Mouse (Mus musculus): ENCODE measurements at regions not wholly inside any gene's neighbourhood (a gene's known extent, or its start where the extent isn't known, plus 50 kb on each side); places are given as distances from the start of the nearest gene placed in this dataset.

DNA sequence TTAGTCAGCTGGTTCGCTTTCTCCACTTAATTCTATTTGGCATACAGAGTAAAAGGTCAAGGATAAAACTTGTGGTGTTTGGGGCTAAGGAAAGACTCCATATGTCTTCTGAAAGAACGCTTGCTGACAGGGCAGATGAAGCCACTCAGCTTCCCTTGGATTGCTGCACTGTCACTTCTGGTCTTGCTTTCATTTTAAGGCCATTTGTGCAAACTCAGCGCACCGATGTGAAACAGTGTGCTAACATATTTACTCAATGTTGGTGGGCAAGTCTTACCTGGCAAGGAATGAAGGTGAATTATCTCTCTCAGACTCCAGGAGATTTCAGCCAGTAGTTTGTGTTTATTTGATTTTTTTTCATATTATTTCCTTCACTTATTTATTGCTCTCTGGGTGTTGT, 907.2 kb downstream of the Gsdmc2 start:
- Histone ChIP-seq H3K4me3 (ENCODE audit: extremely low read depth, insufficient read depth, insufficient read length) (no peak overlapping the region), H3K4me1 (ENCODE audit: control insufficient read depth, insufficient read depth, insufficient read length) (no peaks in the 10 kb centered on the region)

DNA sequence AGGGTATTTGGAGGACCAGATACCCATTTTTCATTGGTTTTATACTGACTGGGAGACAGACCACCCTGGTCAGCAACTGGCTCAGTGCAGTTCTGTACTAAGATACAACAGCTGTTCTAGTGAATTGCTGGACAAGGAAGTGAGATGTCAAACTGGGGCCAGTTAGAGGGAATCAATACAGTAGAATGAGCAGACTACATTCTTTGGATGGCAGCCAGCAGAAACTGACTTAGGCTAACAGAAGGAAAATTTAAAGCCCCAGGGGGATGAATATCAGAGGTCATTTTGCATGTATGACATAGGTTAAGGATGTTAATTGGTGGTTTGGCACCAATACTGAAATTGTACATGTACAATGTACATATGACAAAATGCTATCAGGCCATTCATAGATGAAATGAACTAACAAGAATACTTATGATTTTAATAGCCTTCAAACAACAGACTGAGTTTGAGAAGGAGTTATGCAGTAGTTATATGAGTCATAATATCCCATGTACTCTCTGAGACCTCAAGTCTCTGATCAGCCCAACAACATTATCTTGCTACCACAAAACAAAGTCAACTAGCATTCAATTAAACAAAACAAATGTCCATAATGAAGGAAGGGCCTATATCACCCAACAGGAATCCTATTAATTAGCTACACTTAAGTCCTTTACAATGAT, 910.3 kb downstream of the Gsdmc2 start:
- no peak for DNase-seq (ENCODE audit: low read depth in 1 of 2, low spot score in 2 of 2)
- no peaks in the 10 kb centered on the region for H3K4me1 ChIP-seq (ENCODE audit: control insufficient read depth, insufficient read depth, insufficient read length)
- H3K36me3 ChIP-seq (ENCODE audit: control insufficient read depth, insufficient read depth, low read length) = no peaks in the 10 kb centered on the region
- H3K4me3 ChIP-seq (ENCODE audit: extremely low read depth, insufficient read depth, insufficient read length) = no peak overlapping the region
- no peak overlapping the region for H3K27ac ChIP-seq (ENCODE audit: insufficient read depth, low read length)
- no peak for TF ChIP-seq CTCF (IDR thresholded peaks at IDR 0.05; ENCODE audit: extremely low read depth, insufficient read depth, insufficient read length, insufficient replicate concordance)
- no peak for TF ChIP-seq POLR2A (IDR thresholded peaks at IDR 0.05; ENCODE audit: low read depth, low read length)
- no peaks in the 10 kb centered on the region for H3K27me3 ChIP-seq (ENCODE audit: control insufficient read depth, insufficient read depth, low read length)

More for the DNA sequence above, 907.2 kb downstream of the Gsdmc2 start:
- no peaks in the 10 kb centered on the region for H3K27me3 ChIP-seq (ENCODE audit: control insufficient read depth, insufficient read depth, low read length)
- no peak for DNase-seq (ENCODE audit: low read depth in 1 of 2, low spot score in 2 of 2)
- 83% methylated on average over 4 of the region's 4 CpGs for WGBS
- no peaks in the 10 kb centered on the region for H3K36me3 ChIP-seq (ENCODE audit: control insufficient read depth, insufficient read depth, low read length)
- no peak for TF ChIP-seq POLR2A (IDR thresholded peaks at IDR 0.05; ENCODE audit: low read depth, low read length)
- TF ChIP-seq CTCF (IDR thresholded peaks at IDR 0.05; ENCODE audit: extremely low read depth, insufficient read depth, insufficient read length, insufficient replicate concordance) = no peak
- H3K27ac ChIP-seq (ENCODE audit: insufficient read depth, low read length) = no peak overlapping the region

DNA sequence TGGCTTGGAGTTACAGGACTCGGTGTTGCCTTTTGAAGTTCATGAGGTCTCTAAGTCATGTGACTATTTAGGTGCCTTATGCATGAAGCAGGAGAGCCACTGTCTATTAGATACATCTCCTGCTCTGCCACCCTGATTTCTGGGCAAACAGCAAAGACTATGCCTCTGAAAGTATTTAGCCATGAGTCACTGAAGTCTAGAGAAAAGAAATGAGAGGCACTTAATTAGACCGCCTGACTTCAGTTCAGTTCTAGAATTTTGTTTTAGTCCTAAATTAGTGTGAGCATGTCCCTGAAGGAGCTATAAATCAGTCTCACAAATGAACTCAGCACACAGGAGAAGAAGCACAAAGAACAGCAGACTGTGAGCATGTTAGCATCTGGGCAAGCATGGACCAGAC, 924.5 kb downstream of the Gsdmc2 start:
- Histone ChIP-seq H3K27ac (ENCODE audit: insufficient read depth, low read length) (no peak overlapping the region), H3K36me3 (ENCODE audit: control insufficient read depth, insufficient read depth, low read length) (no peaks in the 10 kb centered on the region), H3K4me3 (ENCODE audit: extremely low read depth, insufficient read depth, insufficient read length) (no peak overlapping the region), H3K27me3 (ENCODE audit: control insufficient read depth, insufficient read depth, low read length) (no peaks in the 10 kb centered on the region), H3K4me1 (ENCODE audit: control insufficient read depth, insufficient read depth, insufficient read length) (no peaks in the 10 kb centered on the region)
- 92% methylated on average over 2 of the region's 2 CpGs for WGBS
- TF ChIP-seq CTCF (IDR thresholded peaks at IDR 0.05; ENCODE audit: extremely low read depth, insufficient read depth, insufficient read length, insufficient replicate concordance) (no peak), POLR2A (IDR thresholded peaks at IDR 0.05; ENCODE audit: low read depth, low read length) (no peak)
- DNase-seq (ENCODE audit: low read depth in 1 of 2, low spot score in 2 of 2) = no peak

DNA sequence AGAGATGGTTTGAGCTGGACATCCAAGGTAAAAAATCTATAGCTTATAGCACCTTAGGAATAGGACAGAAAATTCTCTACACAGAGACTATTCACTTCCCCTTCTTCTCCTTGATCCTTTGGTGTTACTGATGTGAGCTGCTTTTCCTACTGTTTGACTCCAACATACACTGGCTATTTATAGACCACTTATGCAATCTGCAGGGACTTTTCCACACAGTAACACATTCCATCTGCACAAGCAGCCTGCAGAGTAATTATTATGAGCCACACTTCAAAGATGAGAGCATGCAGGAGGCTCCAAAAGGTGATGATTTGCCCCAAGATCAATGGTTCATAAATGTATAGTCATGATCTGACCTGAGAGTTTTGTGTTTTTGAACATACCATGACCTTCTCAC, 925.7 kb downstream of the Gsdmc2 start:
- H3K4me1 ChIP-seq (ENCODE audit: control insufficient read depth, insufficient read depth, insufficient read length) = no peaks in the 10 kb centered on the region
- H3K27ac ChIP-seq (ENCODE audit: insufficient read depth, low read length) = no peak overlapping the region
- no peaks in the 10 kb centered on the region for H3K36me3 ChIP-seq (ENCODE audit: control insufficient read depth, insufficient read depth, low read length)
- TF ChIP-seq POLR2A (IDR thresholded peaks at IDR 0.05; ENCODE audit: low read depth, low read length) (no peak), CTCF (IDR thresholded peaks at IDR 0.05; ENCODE audit: extremely low read depth, insufficient read depth, insufficient read length, insufficient replicate concordance) (no peak)
- H3K27me3 ChIP-seq (ENCODE audit: control insufficient read depth, insufficient read depth, low read length) = no peaks in the 10 kb centered on the region
- DNase-seq (ENCODE audit: low read depth in 1 of 2, low spot score in 2 of 2) = no peak
- no peak overlapping the region for H3K4me3 ChIP-seq (ENCODE audit: extremely low read depth, insufficient read depth, insufficient read length)

GRCm38 (mm10) chr15:62908379-62908778, 936.6 kb downstream of the Gsdmc2 start:
- no peaks in the 10 kb centered on the region for H3K27me3 ChIP-seq (ENCODE audit: control insufficient read depth, insufficient read depth, low read length)
- no peak for DNase-seq (ENCODE audit: low read depth in 1 of 2, low spot score in 2 of 2)
- H3K4me1 ChIP-seq (ENCODE audit: control insufficient read depth, insufficient read depth, insufficient read length) = no peaks in the 10 kb centered on the region
- H3K27ac ChIP-seq (ENCODE audit: insufficient read depth, low read length) = no peak overlapping the region
- H3K36me3 ChIP-seq (ENCODE audit: control insufficient read depth, insufficient read depth, low read length) = no peaks in the 10 kb centered on the region
- WGBS = 72% methylated on average over 4 of the region's 4 CpGs
- H3K4me3 ChIP-seq (ENCODE audit: extremely low read depth, insufficient read depth, insufficient read length) = no peak overlapping the region
- no peak for TF ChIP-seq POLR2A (IDR thresholded peaks at IDR 0.05; ENCODE audit: low read depth, low read length)
- no peak for TF ChIP-seq CTCF (IDR thresholded peaks at IDR 0.05; ENCODE audit: extremely low read depth, insufficient read depth, insufficient read length, insufficient replicate concordance)

- H3K27ac ChIP-seq (ENCODE audit: insufficient read depth, low read length) = no peak overlapping the region
- no peak for DNase-seq (ENCODE audit: low read depth in 1 of 2, low spot score in 2 of 2)
- WGBS = 95% methylated on average over 2 of the region's 2 CpGs
- no peak overlapping the region for H3K4me3 ChIP-seq (ENCODE audit: extremely low read depth, insufficient read depth, insufficient read length)
- H3K27me3 ChIP-seq (ENCODE audit: control insufficient read depth, insufficient read depth, low read length) = no peaks in the 10 kb centered on the region
- no peaks in the 10 kb centered on the region for H3K36me3 ChIP-seq (ENCODE audit: control insufficient read depth, insufficient read depth, low read length)
- H3K4me1 ChIP-seq (ENCODE audit: control insufficient read depth, insufficient read depth, insufficient read length) = no peaks in the 10 kb centered on the region
- TF ChIP-seq POLR2A (IDR thresholded peaks at IDR 0.05; ENCODE audit: low read depth, low read length) = no peak
- TF ChIP-seq CTCF (IDR thresholded peaks at IDR 0.05; ENCODE audit: extremely low read depth, insufficient read depth, insufficient read length, insufficient replicate concordance) = no peak
These were observed 937.8 kb downstream of the Gsdmc2 start for GRCm38 (mm10) chr15:62907181-62907580.

GRCm38 (mm10) chr15:62903047-62903822, 941.7 kb downstream of the Gsdmc2 start:
- Histone ChIP-seq H3K27me3 (ENCODE audit: control insufficient read depth, insufficient read depth, low read length) (no peaks in the 10 kb centered on the region), H3K36me3 (ENCODE audit: control insufficient read depth, insufficient read depth, low read length) (no peaks in the 10 kb centered on the region), H3K27ac (ENCODE audit: insufficient read depth, low read length) (no peak overlapping the region), H3K4me1 (ENCODE audit: control insufficient read depth, insufficient read depth, insufficient read length) (no peaks in the 10 kb centered on the region), H3K4me3 (ENCODE audit: extremely low read depth, insufficient read depth, insufficient read length) (no peak overlapping the region)
- WGBS = 54% methylated on average over 17 of the region's 17 CpGs
- TF ChIP-seq CTCF (IDR thresholded peaks at IDR 0.05; ENCODE audit: extremely low read depth, insufficient read depth, insufficient read length, insufficient replicate concordance) (no peak), POLR2A (IDR thresholded peaks at IDR 0.05; ENCODE audit: low read depth, low read length) (no peak)
- peak in 1 of 2 experiments; percentile 2 for DNase-seq (ENCODE audit: low read depth in 1 of 2, low spot score in 2 of 2)

Measured in spleen, adult 2 months (tissue).